Mouse (Mus musculus) hindbrain, embryonic 10.5 days (tissue): ENCODE data around the gene Rab6b. TPM values are rescaled to one million over a fixed set of nuclear protein-coding genes. Genes with fewer than 3 reads are reported as not detected.

Experiments used
- DNase-seq: peaks from one replicate; pipeline ENCODE4 v3.0.0-alpha.2; 2017; ENCODE audit warnings: low spot score
- H3K27ac ChIP-seq: fragments of 300-500 bp; sonication (generic); 2 replicates; pipeline ENCODE4 v1.5.1; 2016; ENCODE audit warnings: mild to moderate bottlenecking, moderate library complexity
- H3K27me3 ChIP-seq: fragments of 300-500 bp; sonication (generic); 2 replicates; pipeline ENCODE4 v1.6.1; 2016; ENCODE audit warnings: mild to moderate bottlenecking; ENCODE audit not compliant: poor library complexity, insufficient read depth, severe bottlenecking
- H3K36me3 ChIP-seq: fragments of 300-500 bp; sonication (generic); 2 replicates; pipeline ENCODE4 v1.6.1; 2016; ENCODE audit warnings: mild to moderate bottlenecking, moderate library complexity
- H3K4me1 ChIP-seq: fragments of 300-500 bp; sonication (generic); replicated peaks from 2 replicates; pipeline ENCODE4 v1.6.1; 2016; ENCODE audit warnings: mild to moderate bottlenecking
- H3K4me3 ChIP-seq: fragments of 300-500 bp; sonication (generic); 2 replicates; pipeline ENCODE4 v1.5.1; 2016; ENCODE audit warnings: mild to moderate bottlenecking, moderate library complexity
- H3K9me3 ChIP-seq: fragments of 300-500 bp; sonication (generic); 2 replicates; pipeline ENCODE4 v1.6.1; 2016; ENCODE audit warnings: mild to moderate bottlenecking, moderate library complexity
- WGBS: fragments of 180-500 bp; shearing (Covaris S2); methylation state at CpG from one replicate; pipeline ENCODE4 v1.1.7; 2016; 5-methylcytosine and 5-hydroxymethylcytosine counted together
- polyA plus RNA-seq: library from polyadenylated mRNA; unstranded; fragments of >200 nt; fragmentation: Nextera tagmentation; extraction: Ambion mirVana; gene quantifications from 2 replicates; pipeline ENCODE4 v1.2.1, GENCODE M21; 2016

The Rab6b gene
- polyA plus RNA-seq, 1 experiment from 2014 or later = 29.0 TPM

GRCm38 (mm10) chr9:103188416-103188815 is 76.8 kb downstream of the Rab6b start:
- 0 out of 2 replicates have a peak, but pooled peaks cover 3% of the 10 kb centered on the region for H3K4me1 ChIP-seq
- 88% methylated on average over 4 of the region's 4 CpGs for WGBS
- H3K27me3 ChIP-seq = no peaks in the 10 kb centered on the region
- peaks cover 68% of the 10 kb centered on the region for H3K36me3 ChIP-seq
- no peaks in the 10 kb centered on the region for H3K9me3 ChIP-seq
- DNase-seq = no peak
- no peak overlapping the region for H3K27ac ChIP-seq
- H3K4me3 ChIP-seq = no peak overlapping the region

- H3K36me3 ChIP-seq = peaks cover 35% of the 10 kb centered on the region
- no peaks in the 10 kb centered on the region for H3K9me3 ChIP-seq
- DNase-seq = peak; percentile 90
- no peaks in the 10 kb centered on the region for H3K27me3 ChIP-seq
- WGBS = 1% methylated on average over 45 of the region's 45 CpGs
- peaks cover 5% of the 10 kb centered on the region for H3K4me1 ChIP-seq
- H3K27ac ChIP-seq = peak within 1 kb of the TSS; percentile 93
- H3K4me3 ChIP-seq = peak within 1 kb of the TSS; percentile 78
These were observed 90.1 kb downstream of the Rab6b start, which contains the start of gene Srprb for GRCm38 (mm10) chr9:103201561-103202260. Srprb (minus strand) TSS chr9:103202137.

- no peak for DNase-seq
- Histone ChIP-seq H3K9me3 (no peaks in the 10 kb centered on the region), H3K4me3 (no peak overlapping the region), H3K27ac (no peak overlapping the region), H3K27me3 (no peaks in the 10 kb centered on the region), H3K36me3 (no peaks in the 10 kb centered on the region), H3K4me1 (peaks cover 15% of the 10 kb centered on the region)
- 91% methylated on average over 5 of the region's 5 CpGs for WGBS
These were observed 94.2 kb downstream of the Rab6b start for GRCm38 (mm10) chr9:103205786-103206185.

GRCm38 (mm10) chr9:103207846-103208245 is 96.3 kb downstream of the Rab6b start:
- no peaks in the 10 kb centered on the region for H3K36me3 ChIP-seq
- DNase-seq = peak; percentile 77
- H3K4me3 ChIP-seq = peak overlapping the region; percentile 34
- H3K27ac ChIP-seq = no peak overlapping the region
- WGBS = 10% methylated on average over 16 of the region's 16 CpGs
- H3K27me3 ChIP-seq = no peaks in the 10 kb centered on the region
- 0 out of 2 replicates have a peak, but pooled peaks cover 10% of the 10 kb centered on the region for H3K4me1 ChIP-seq
- H3K9me3 ChIP-seq = no peaks in the 10 kb centered on the region

GRCm38 (mm10) chr9:103208802-103209423 is 97.3 kb downstream of the Rab6b start:
- no peak for DNase-seq
- Histone ChIP-seq H3K4me3 (no peak overlapping the region), H3K27ac (no peak overlapping the region), H3K4me1 (0 out of 2 replicates have a peak, but pooled peaks cover 10% of the 10 kb centered on the region), H3K27me3 (no peaks in the 10 kb centered on the region), H3K36me3 (no peaks in the 10 kb centered on the region), H3K9me3 (no peaks in the 10 kb centered on the region)
- 49% methylated on average over 6 of the region's 6 CpGs for WGBS

- Histone ChIP-seq H3K27ac (no peak overlapping the region), H3K36me3 (no peaks in the 10 kb centered on the region), H3K4me1 (0 out of 2 replicates have a peak, but pooled peaks cover 7% of the 10 kb centered on the region), H3K4me3 (no peak overlapping the region), H3K27me3 (no peaks in the 10 kb centered on the region), H3K9me3 (no peaks in the 10 kb centered on the region)
- WGBS = 86% methylated on average over 28 of the region's 28 CpGs
- DNase-seq = no peak
These were observed 101.2 kb downstream of the Rab6b start for GRCm38 (mm10) chr9:103212654-103213420.

- 82% methylated on average over 2 of the region's 2 CpGs for WGBS
- Histone ChIP-seq H3K9me3 (no peaks in the 10 kb centered on the region), H3K36me3 (no peaks in the 10 kb centered on the region), H3K4me1 (0 out of 2 replicates have a peak, but pooled peaks cover 5% of the 10 kb centered on the region), H3K27me3 (no peaks in the 10 kb centered on the region), H3K27ac (no peak overlapping the region), H3K4me3 (no peak overlapping the region)
- no peak for DNase-seq
These were observed 102.0 kb downstream of the Rab6b start for GRCm38 (mm10) chr9:103213631-103214030.

GRCm38 (mm10) chr9:103214281-103214680 is 102.7 kb downstream of the Rab6b start:
- DNase-seq = no peak
- H3K27me3 ChIP-seq = no peaks in the 10 kb centered on the region
- 83% methylated on average over 6 of the region's 6 CpGs for WGBS
- H3K36me3 ChIP-seq = no peaks in the 10 kb centered on the region
- H3K4me1 ChIP-seq = 0 out of 2 replicates have a peak, but pooled peaks cover 1% of the 10 kb centered on the region
- no peaks in the 10 kb centered on the region for H3K9me3 ChIP-seq
- H3K4me3 ChIP-seq = no peak overlapping the region
- no peak overlapping the region for H3K27ac ChIP-seq

GRCm38 (mm10) chr9:103224721-103225120 is 113.1 kb downstream of the Rab6b start:
- Histone ChIP-seq H3K4me3 (no peak overlapping the region), H3K27ac (no peak overlapping the region), H3K36me3 (no peaks in the 10 kb centered on the region), H3K4me1 (no peaks in the 10 kb centered on the region), H3K9me3 (no peaks in the 10 kb centered on the region), H3K27me3 (no peaks in the 10 kb centered on the region)
- 93% methylated on average over 7 of the region's 7 CpGs for whole genome bisulfite sequencing
- DNase-seq = no peak

- no peak overlapping the region for H3K27ac ChIP-seq
- WGBS = 67% methylated on average over 3 of the region's 3 CpGs
- H3K4me3 ChIP-seq = no peak overlapping the region
- H3K4me1 ChIP-seq = peaks cover 7% of the 10 kb centered on the region
- no peaks in the 10 kb centered on the region for H3K36me3 ChIP-seq
- H3K27me3 ChIP-seq = no peaks in the 10 kb centered on the region
- no peak for DNase-seq
- no peaks in the 10 kb centered on the region for H3K9me3 ChIP-seq
These were observed 113.9 kb downstream of the Rab6b start for GRCm38 (mm10) chr9:103225464-103225863.

GRCm38 (mm10) chr9:103226806-103227205 is 115.2 kb downstream of the Rab6b start:
- 95% methylated on average over 15 of the region's 15 CpGs for WGBS
- no peak for DNase-seq
- peaks cover 10% of the 10 kb centered on the region for H3K4me1 ChIP-seq
- H3K27me3 ChIP-seq = no peaks in the 10 kb centered on the region
- H3K9me3 ChIP-seq = no peaks in the 10 kb centered on the region
- H3K36me3 ChIP-seq = no peaks in the 10 kb centered on the region
- no peak overlapping the region for H3K27ac ChIP-seq
- H3K4me3 ChIP-seq = no peak overlapping the region

GRCm38 (mm10) chr9:103227760-103228159 is 116.2 kb downstream of the Rab6b start:
- peaks cover 11% of the 10 kb centered on the region for H3K4me1 ChIP-seq
- WGBS = 88% methylated on average over 16 of the region's 16 CpGs
- no peaks in the 10 kb centered on the region for H3K27me3 ChIP-seq
- H3K4me3 ChIP-seq = no peak overlapping the region
- H3K27ac ChIP-seq = no peak overlapping the region
- no peaks in the 10 kb centered on the region for H3K9me3 ChIP-seq
- no peaks in the 10 kb centered on the region for H3K36me3 ChIP-seq
- DNase-seq = no peak
